Mouse (Mus musculus) adrenal gland, adult 18-20 months (tissue): ENCODE measurements around the gene Sbk1. TPM values are rescaled to one million over a fixed set of nuclear protein-coding genes. Genes with fewer than 3 reads are reported as not detected.
"Not testable (repeated sequence)": the region's sequence is repeated elsewhere in the genome, so short reads cannot be mapped to it uniquely, and the experiment has no call there.

Source experiments
- DNase-seq, 2 experiments: peaks; one replicate each; pipeline ENCODE4 v3.0.0; 2021 to 2022; ENCODE audit warnings: low spot score in 2 of 2
- total RNA-seq, 2 experiments: library from RNA; stranded (reverse); gene quantifications; 1 replicate in 1 of 2; 2 replicates in 1 of 2; pipeline ENCODE4 v1.2.3; 2021

Sbk1 gene
- total RNA-seq, 2 experiments from 2014 or later, result 46.2 to 99.7 TPM

GRCm38 (mm10) chr7:126285293-126286211 lies 13.1 kb downstream of the Sbk1 start:
- peak in 1 of 2 experiments; percentile 54 for DNase-seq

GRCm38 (mm10) chr7:126286311-126286710 lies 13.9 kb downstream of the Sbk1 start:
- DNase-seq, result no peak

- DNase-seq, result peak in 1 of 2 experiments; percentile 37
Measured at GRCm38 (mm10) chr7:126287493-126288103, 15.2 kb downstream of the Sbk1 start.

GRCm38 (mm10) chr7:126288104-126288497 lies 15.7 kb downstream of the Sbk1 start:
- DNase-seq, result no peak

GRCm38 (mm10) chr7:126288571-126289091 lies 16.2 kb downstream of the Sbk1 start:
- DNase-seq, result no peak

GRCm38 (mm10) chr7:126289371-126289770 lies 17.0 kb downstream of the Sbk1 start:
- no peak for DNase-seq

GRCm38 (mm10) chr7:126289956-126290355 lies 17.5 kb downstream of the Sbk1 start:
- no peak for DNase-seq

GRCm38 (mm10) chr7:126291681-126292545 lies 19.5 kb downstream of the Sbk1 start:
- DNase-seq, result no peak

- DNase-seq, result no peak
Measured at GRCm38 (mm10) chr7:126293091-126293490, 20.7 kb downstream of the Sbk1 start.

GRCm38 (mm10) chr7:126297579-126298460 lies 25.4 kb downstream of the Sbk1 start:
- no peak for DNase-seq

- peak in 1 of 2 experiments; percentile 62 for DNase-seq
Measured at GRCm38 (mm10) chr7:126298856-126299255, 26.4 kb downstream of the Sbk1 start.

GRCm38 (mm10) chr7:126301831-126302230 lies 29.4 kb downstream of the Sbk1 start:
- DNase-seq, result not testable (repeated sequence)

GRCm38 (mm10) chr7:126311822-126312221 lies 39.4 kb downstream of the Sbk1 start:
- DNase-seq, result no peak

GRCm38 (mm10) chr7:126313309-126313708 lies 40.9 kb downstream of the Sbk1 start:
- no peak for DNase-seq

- no peak for DNase-seq
Measured at GRCm38 (mm10) chr7:126314273-126314672, 41.9 kb downstream of the Sbk1 start.

- DNase-seq, result peak; percentile 70 to 78
Measured at GRCm38 (mm10) chr7:126323729-126324128, 51.3 kb downstream of the Sbk1 start.

GRCm38 (mm10) chr7:126324791-126325190 lies 52.4 kb downstream of the Sbk1 start:
- DNase-seq, result no peak

- not testable (repeated sequence) for DNase-seq
Measured at GRCm38 (mm10) chr7:126325576-126326273, 53.3 kb downstream of the Sbk1 start.

- DNase-seq, result not testable (repeated sequence)
Measured at GRCm38 (mm10) chr7:126328848-126329247, 56.4 kb downstream of the Sbk1 start.
